Mouse (Mus musculus): ENCODE results near the gene Arhgdia. TPM values are rescaled to one million over a fixed set of nuclear protein-coding genes. Genes with fewer than 3 reads are reported as not detected.
"Not testable (repeated sequence)": the region's sequence is repeated elsewhere in the genome, so short reads cannot be mapped to it uniquely, and the experiment has no call there.

The Arhgdia gene
- polyA plus RNA-seq, 2 experiments from 2014 or later = 554 to 866 TPM

GRCm38 (mm10) chr11:120613481-120613972 is 32.1 kb upstream of the Arhgdia start:
- ATAC-seq = no peak

GRCm38 (mm10) chr11:120612763-120613162 is 31.3 kb upstream of the Arhgdia start:
- peak; percentile 41 for ATAC-seq

- ATAC-seq = no peak
These were observed 29.1 kb upstream of the Arhgdia start for GRCm38 (mm10) chr11:120610477-120611046.

GRCm38 (mm10) chr11:120609250-120609649 is 27.8 kb upstream of the Arhgdia start:
- no peak for ATAC-seq

GRCm38 (mm10) chr11:120608241-120609034 is 27.0 kb upstream of the Arhgdia start, which contains the start of gene Npb:
Npb (plus strand) TSS chr11:120608477.
- no peak for ATAC-seq

GRCm38 (mm10) chr11:120606764-120607163 is 25.3 kb upstream of the Arhgdia start:
- ATAC-seq = no peak

- no peak for ATAC-seq
These were observed 24.2 kb upstream of the Arhgdia start for GRCm38 (mm10) chr11:120605667-120606066.

- ATAC-seq = no peak
These were observed 22.1 kb upstream of the Arhgdia start for GRCm38 (mm10) chr11:120603545-120603944.

- peak; percentile 44 for ATAC-seq
These were observed 19.3 kb upstream of the Arhgdia start for GRCm38 (mm10) chr11:120600716-120601115.

- no peak for ATAC-seq
These were observed 17.6 kb upstream of the Arhgdia start for GRCm38 (mm10) chr11:120598990-120599549.

- ATAC-seq = peak; percentile 88
These were observed 17.0 kb upstream of the Arhgdia start, which contains the start of the genes Alyref and Anapc11 for GRCm38 (mm10) chr11:120598283-120598989. Alyref (minus strand) TSS chr11:120598365. Anapc11 (plus strand) TSS chr11:120598421.

- no peak for ATAC-seq
These were observed 16.1 kb upstream of the Arhgdia start for GRCm38 (mm10) chr11:120597240-120598235.

GRCm38 (mm10) chr11:120588531-120588930 is 7.1 kb upstream of the Arhgdia start:
- no peak for ATAC-seq

- ATAC-seq = no peak
These were observed 2.5 kb upstream of the Arhgdia start for GRCm38 (mm10) chr11:120583937-120584336.

- ATAC-seq = not testable (repeated sequence)
These were observed 1.5 kb upstream of the Arhgdia start for GRCm38 (mm10) chr11:120582982-120583293.

GRCm38 (mm10) chr11:120582268-120582981 is 1.0 kb upstream of the Arhgdia start:
- ATAC-seq = peak; percentile 42

GRCm38 (mm10) chr11:120580871-120581331 is 523 bp downstream of the Arhgdia start:
- ATAC-seq = peak; percentile 24

- ATAC-seq = no peak
These were observed 1.2 kb downstream of the Arhgdia start for GRCm38 (mm10) chr11:120580190-120580589.

- ATAC-seq = no peak
These were observed 1.9 kb downstream of the Arhgdia start for GRCm38 (mm10) chr11:120579316-120580107.

- no peak for ATAC-seq
These were observed 2.7 kb downstream of the Arhgdia start for GRCm38 (mm10) chr11:120578694-120579243.

All from CD4-positive, CD25-positive, alpha-beta regulatory T cell, adult 4 months (primary cell).